In the genomic region with DNA sequence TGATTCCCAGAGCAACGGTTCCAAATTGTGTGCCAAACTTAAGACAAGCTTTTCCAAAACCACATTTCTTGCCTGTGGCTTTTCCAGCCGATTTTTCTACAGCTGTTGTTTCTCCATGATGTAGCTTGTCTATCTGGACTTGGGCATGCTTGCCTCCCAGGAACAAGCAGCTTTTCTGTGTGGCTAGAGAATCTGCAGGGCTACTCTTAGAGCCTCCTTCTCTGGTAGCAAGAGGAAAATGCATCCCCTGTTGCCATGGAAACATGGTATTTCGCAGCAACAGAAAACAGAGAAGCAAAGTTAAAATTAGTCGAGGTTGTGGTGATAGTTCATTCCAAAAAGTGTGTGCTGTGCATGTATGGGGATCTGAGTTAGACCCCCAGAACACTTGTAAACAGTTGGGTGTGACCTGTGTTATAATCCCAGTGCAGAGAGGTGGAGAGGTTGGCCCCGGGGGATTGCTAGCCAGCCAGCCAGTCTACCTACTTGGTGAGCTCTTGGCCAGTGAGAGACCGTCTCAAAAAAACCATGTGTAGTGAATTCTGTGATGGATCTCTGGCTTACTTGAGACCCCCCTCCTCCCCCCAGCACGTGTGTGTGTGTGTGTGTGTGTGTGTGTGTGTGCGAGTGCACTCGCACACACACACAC, we compare ENCODE assay signal across 9 mouse cellular contexts. TPM values are rescaled to one million over a fixed set of nuclear protein-coding genes. Genes with fewer than 3 reads are reported as not detected.
A peak's percentile ranks its signal among the peaks of the same experiment; 100 is the strongest.
DNase-seq lines count a peak whose midpoint lies in the region; ATAC-seq and TF ChIP-seq lines count a peak whose summit lies in the region.
"Had no signal": no experiment of that assay in that cellular context is flagged by ENCODE, and none has a peak within 500 bp of the region (broad histone marks: within the 10 kb centered on the region; RNA-seq: fewer than 3 reads in every experiment).

No protein-coding gene starts in this region.

- TF ChIP-seq CTCF in brain, embryonic 14.5 days (IDR thresholded peaks at IDR 0.05; ENCODE audit: borderline replicate concordance, extremely low read depth, insufficient read depth, insufficient read length), result no peak

- no peak for DNase-seq in kidney, postnatal 10 days
- peak; percentile 69 for DNase-seq in brain, embryonic 14.5 days (ENCODE audit: low read depth)
- peak; percentile 58 for DNase-seq in forelimb bud, embryonic 11.5 days (ENCODE audit: low read depth, low spot score)
- DNase-seq in thymus, postnatal 4 days, result no peak
- DNase-seq: gastrocnemius, adult 2 months; lung, postnatal 4 days had no signal

- peak overlapping the region; percentile 23; the same call in 1 of the 2 replicates for H3K9ac ChIP-seq in kidney, embryonic 14.5 days (ENCODE audit: low read depth, low read length)
- 0 out of 2 replicates have a peak overlapping the region, but pooled peaks have one; percentile 7 for H3K9ac ChIP-seq in midbrain, embryonic 16.5 days (ENCODE audit: low read depth, low read length)

- no peaks in the 10 kb centered on the region for H3K27me3 ChIP-seq in kidney, embryonic 14.5 days (ENCODE audit: control insufficient read depth, insufficient read depth, low read length)
- no peaks in the 10 kb centered on the region for H3K27me3 ChIP-seq in midbrain, embryonic 16.5 days (ENCODE audit: control insufficient read depth, insufficient read depth, low read depth, low read length)

- H3K4me3 ChIP-seq in kidney, embryonic 14.5 days (ENCODE audit: low read length), result peak overlapping the region; percentile 28; the same call in 1 of the 2 replicates
- no peak overlapping the region for H3K4me3 ChIP-seq in midbrain, embryonic 16.5 days (ENCODE audit: low read depth, low read length)

- H3K27ac ChIP-seq in kidney, embryonic 14.5 days (ENCODE audit: low read depth, low read length), result peak overlapping the region; percentile 81
- peak overlapping the region; percentile 13; the same call in 1 of the 2 replicates for H3K27ac ChIP-seq in midbrain, embryonic 16.5 days (ENCODE audit: low read length)
- H3K27ac ChIP-seq: gastrocnemius, adult 2 months had no signal

- H3K4me1 ChIP-seq in kidney, embryonic 14.5 days (ENCODE audit: control insufficient read depth, insufficient read depth, low read length), result peaks cover 34% of the 10 kb centered on the region
- H3K4me1 ChIP-seq in midbrain, embryonic 16.5 days (ENCODE audit: control insufficient read depth, insufficient read depth, low read length), result peaks cover 18% of the 10 kb centered on the region

- WGBS in kidney, embryonic 14.5 days, result 34% methylated on average over 9 of the region's 9 CpGs
- WGBS in midbrain, embryonic 16.5 days, result 60% methylated on average over 9 of the region's 9 CpGs

- peak overlapping the region; percentile 51 for H3K4me2 ChIP-seq in kidney, embryonic 14.5 days (replicated peaks; ENCODE audit: low read depth, low read length)
- no peak overlapping the region for H3K4me2 ChIP-seq in midbrain, embryonic 16.5 days (ENCODE audit: low read length)

- ATAC-seq in kidney, embryonic 14.5 days (ENCODE audit: low FRiP score, low TSS enrichment), result 0 out of 2 replicates have a peak, but pooled peaks have one; percentile 2
- ATAC-seq in midbrain, embryonic 16.5 days, result no peak
- no peak for ATAC-seq in erythroid progenitor cell, adult 5-6 weeks (replicated peaks; ENCODE audit: low FRiP score, poor library complexity, severe bottlenecking)

- H3K9me3 ChIP-seq in kidney, embryonic 14.5 days (ENCODE audit: control insufficient read depth, low read length), result no peaks in the 10 kb centered on the region
- no peaks in the 10 kb centered on the region for H3K9me3 ChIP-seq in midbrain, embryonic 16.5 days (replicated peaks; ENCODE audit: control insufficient read depth, low read length, poor library complexity, severe bottlenecking)

- TF ChIP-seq POLR2A in brain, embryonic 14.5 days (IDR thresholded peaks at IDR 0.05; ENCODE audit: borderline replicate concordance, extremely low read depth, insufficient read depth, insufficient read length, poor library complexity, severe bottlenecking), result no peak

- no peaks in the 10 kb centered on the region for H3K36me3 ChIP-seq in kidney, embryonic 14.5 days (ENCODE audit: control insufficient read depth, insufficient read depth, low read length)
- H3K36me3 ChIP-seq in midbrain, embryonic 16.5 days (ENCODE audit: control insufficient read depth, insufficient read depth, low read length), result no peaks in the 10 kb centered on the region

RNA-seq across cellular contexts. Expression of a gene that starts 39.9 kb away (rescaled TPM):
- 24.9 and 38.7 TPM in 2 replicates for polyA plus RNA-seq in kidney, embryonic 14.5 days (2014; fragmentation: Nextera tagmentation; extraction: Ambion mirVana)
- polyA plus RNA-seq in brain, embryonic 14.5 days (2012; rRNA removed), result 5.3 and 7.9 TPM in 2 replicates
- polyA plus RNA-seq in midbrain, embryonic 16.5 days (2015; fragmentation: Nextera tagmentation; extraction: Ambion mirVana), result 4.3 and 4.8 TPM in 2 replicates
- total RNA-seq in erythroid progenitor cell, adult 5-6 weeks (2015; ENCODE audit: low replicate concordance), result not detected in 2 replicates
- not detected in 2 replicates for total RNA-seq in erythroid progenitor cell, adult 5-6 weeks (2017; ENCODE audit: low replicate concordance)

Comparison
In these comparisons a context has a peak if more than half of its experiments do, and no peak if none do; other contexts are left out.
1. DNase-seq: peak in brain, embryonic 14.5 days (single experiment) and forelimb bud, embryonic 11.5 days (single experiment); none in kidney, postnatal 10 days (single experiment) and thymus, postnatal 4 days (single experiment).